Mouse (Mus musculus): ENCODE measurements at regions not wholly inside any gene's neighbourhood (a gene's known extent, or its start where the extent isn't known, plus 50 kb on each side); places are given as distances from the start of the nearest gene placed in this dataset.

- TF ChIP-seq CTCF (IDR thresholded peaks at IDR 0.05; ENCODE audit: borderline replicate concordance, extremely low read depth, insufficient read depth, insufficient read length) (no peak), POLR2A (IDR thresholded peaks at IDR 0.05; ENCODE audit: borderline replicate concordance, extremely low read depth, insufficient read depth, insufficient read length, poor library complexity, severe bottlenecking) (no peak)
These were observed 348.3 kb upstream of the BB014433 start for GRCm38 (mm10) chr8:15393936-15394721.
